Mouse (Mus musculus) heart, embryonic 10.5 days (tissue): Measurements from ENCODE around the gene Rdh16f2. TPM values are rescaled to one million over a fixed set of nuclear protein-coding genes. Genes with fewer than 3 reads are reported as not detected.

Experiments used
- polyA plus RNA-seq: library from polyadenylated mRNA; unstranded; fragments of >200 nt; fragmentation: Nextera tagmentation; extraction: Ambion mirVana; gene quantifications from 2 replicates; pipeline ENCODE4 v1.2.1, GENCODE M21; 2016

The Rdh16f2 gene
- polyA plus RNA-seq, 1 experiment from 2014 or later, result not detected

Other genes starting within 250 kb of the Rdh16f2 start
- gene Lrp1, start 245.3 kb upstream of the Rdh16f2 start, polyA plus RNA-seq, result 37.4 and 51.8 TPM in 2 replicates
- gene Stat6, start 223.5 kb upstream of the Rdh16f2 start, polyA plus RNA-seq, result 22.5 and 28.1 TPM in 2 replicates
- gene Nemp1, start 199.6 kb upstream of the Rdh16f2 start, polyA plus RNA-seq, result 7.7 and 8.8 TPM in 2 replicates
- 11.4 and 12.6 TPM in 2 replicates for gene Nab2, start 197.9 kb upstream of the Rdh16f2 start, polyA plus RNA-seq
- 0.42 and 0.45 TPM in 2 replicates for gene Myo1a, start 161.3 kb upstream of the Rdh16f2 start, polyA plus RNA-seq
- gene Tac2, start 142.0 kb upstream of the Rdh16f2 start, polyA plus RNA-seq, result 8.9 and 24.6 TPM in 2 replicates
- gene Zbtb39, start 126.9 kb upstream of the Rdh16f2 start, polyA plus RNA-seq, result 2.4 and 4.9 TPM in 2 replicates
- 15.2 and 22.1 TPM in 2 replicates for gene Gpr182, start 114.7 kb upstream of the Rdh16f2 start, polyA plus RNA-seq
- 0.06 and 0.13 TPM in 2 replicates for gene Rdh1, start 106.8 kb upstream of the Rdh16f2 start, polyA plus RNA-seq
- gene Rdh16f1, start 106.7 kb upstream of the Rdh16f2 start, polyA plus RNA-seq, result not detected in 2 replicates
- gene Rdh9, start 90.1 kb upstream of the Rdh16f2 start, polyA plus RNA-seq, result 0.06 and 0.19 TPM in 2 replicates
- gene Rdh16, start 65.3 kb upstream of the Rdh16f2 start, polyA plus RNA-seq, result not detected in 2 replicates
- gene Rdh19, start 16.5 kb upstream of the Rdh16f2 start, polyA plus RNA-seq, result not detected in 2 replicates
- gene Rdh7, start 22.3 kb downstream of the Rdh16f2 start, polyA plus RNA-seq, result not detected in 2 replicates
- gene Sdr9c7, start 32.0 kb downstream of the Rdh16f2 start, polyA plus RNA-seq, result not detected in 2 replicates
- gene Hsd17b6, start 141.1 kb downstream of the Rdh16f2 start, polyA plus RNA-seq, result not detected in 2 replicates
- gene Prim1, start 148.7 kb downstream of the Rdh16f2 start, polyA plus RNA-seq, result 66.7 and 80.5 TPM in 2 replicates
- 639 and 790 TPM in 2 replicates for gene Naca, start 169.1 kb downstream of the Rdh16f2 start, polyA plus RNA-seq
- 403 and 465 TPM in 2 replicates for gene Ptges3, start 192.5 kb downstream of the Rdh16f2 start, polyA plus RNA-seq
- gene Atp5b, start 216.8 kb downstream of the Rdh16f2 start, polyA plus RNA-seq, result 3,536 and 4,735 TPM in 2 replicates
- 10.1 and 12.0 TPM in 2 replicates for gene Baz2a, start 225.1 kb downstream of the Rdh16f2 start, polyA plus RNA-seq